Mouse (Mus musculus): ENCODE data around the gene Ppp1r3a. TPM values are rescaled to one million over a fixed set of nuclear protein-coding genes. Genes with fewer than 3 reads are reported as not detected.

The Ppp1r3a gene
- polyA plus RNA-seq (2012; ENCODE audit: low replicate concordance) = 0.03 TPM in 1 of 2 replicates, not detected in the other

GRCm38 (mm10) chr6:14754901-14755591 is at the start of gene Ppp1r3a:
Gene Ppp1r3a, minus strand, starts transcription at chr6:14755274.

Other genes with a start within 250 kb of the Ppp1r3a start
- gene Foxp2, start 146.1 kb upstream of the Ppp1r3a start, polyA plus RNA-seq (2012; ENCODE audit: low replicate concordance) = 0.08 TPM in 1 of 2 replicates, not detected in the other